Mouse (Mus musculus) heart, embryonic 16.5 days (tissue): ENCODE results near the gene Otof. TPM values are rescaled to one million over a fixed set of nuclear protein-coding genes. Genes with fewer than 3 reads are reported as not detected.

Source experiments
- ATAC-seq: fragments of 200-750 bp; cut with Nextera tagmentation; replicated peaks from 2 replicates; pipeline ENCODE4 v1.8.0; 2017; ENCODE audit warnings: moderate number of reproducible peaks; ENCODE audit not compliant: insufficient read depth, low FRiP score; ENCODE audit errors: extremely low read depth
- H3K27ac ChIP-seq: fragments of 300-500 bp; sonication (generic); 2 replicates; pipeline ENCODE4 v1.5.1; 2014; ENCODE audit warnings: mild to moderate bottlenecking, low read length, control low read depth, moderate library complexity
- H3K27me3 ChIP-seq: fragments of 300-500 bp; sonication (generic); 2 replicates; pipeline ENCODE4 v1.6.1; 2014; ENCODE audit warnings: low read length, mixed read lengths; ENCODE audit not compliant: control insufficient read depth, insufficient read depth
- H3K36me3 ChIP-seq: fragments of 300-500 bp; sonication (generic); 2 replicates; pipeline ENCODE4 v1.6.1; 2014; ENCODE audit not compliant: control insufficient read depth, insufficient read depth
- H3K4me1 ChIP-seq: fragments of 300-500 bp; sonication (generic); 2 replicates; pipeline ENCODE4 v1.6.1; 2014; ENCODE audit warnings: low read length, mixed read lengths; ENCODE audit not compliant: control insufficient read depth, insufficient read depth
- H3K4me2 ChIP-seq: fragments of 300-500 bp; sonication (generic); 2 replicates; pipeline ENCODE4 v1.6.1; 2014; ENCODE audit warnings: low read depth, mild to moderate bottlenecking, control low read depth, low read length
- H3K4me3 ChIP-seq: fragments of 300-500 bp; sonication (generic); 2 replicates; pipeline ENCODE4 v1.5.1; 2014; ENCODE audit warnings: mild to moderate bottlenecking, control low read depth, low read length
- H3K9ac ChIP-seq: fragments of 300-500 bp; sonication (generic); 2 replicates; pipeline ENCODE4 v1.6.1; 2014; ENCODE audit warnings: low read length, control low read depth
- H3K9me3 ChIP-seq: fragments of 300-500 bp; sonication (generic); replicated peaks from 2 replicates; pipeline ENCODE4 v1.6.1; 2016; ENCODE audit warnings: low read length; ENCODE audit not compliant: control insufficient read depth
- WGBS: fragments of 180-500 bp; shearing (Covaris S2); extraction: QIAGEN DNeasy Blood & Tissue Kit; methylation state at CpG from one replicate; pipeline ENCODE4 v1.1.7; 2014; 5-methylcytosine and 5-hydroxymethylcytosine counted together
- polyA plus RNA-seq: library from polyadenylated mRNA; unstranded; fragments of >200 nt; fragmentation: Nextera tagmentation; extraction: Ambion mirVana; gene quantifications from 2 replicates; pipeline ENCODE4 v1.2.1, GENCODE M21; 2015

The Otof gene
- polyA plus RNA-seq, 1 experiment from 2014 or later, result 0.17 TPM

GRCm38 (mm10) chr5:30444327-30444895 lies 17.3 kb downstream of the Otof start:
- no peak overlapping the region for H3K4me3 ChIP-seq
- ATAC-seq, result no peak
- H3K9ac ChIP-seq, result no peak overlapping the region
- no peaks in the 10 kb centered on the region; the same call in 1 of the 2 replicates for H3K27me3 ChIP-seq
- no peaks in the 10 kb centered on the region for H3K36me3 ChIP-seq
- no peaks in the 10 kb centered on the region for H3K4me1 ChIP-seq
- H3K27ac ChIP-seq, result no peak overlapping the region
- WGBS, result 83% methylated on average over 13 of the region's 13 CpGs
- no peak overlapping the region for H3K4me2 ChIP-seq
- H3K9me3 ChIP-seq, result no peaks in the 10 kb centered on the region

DNA sequence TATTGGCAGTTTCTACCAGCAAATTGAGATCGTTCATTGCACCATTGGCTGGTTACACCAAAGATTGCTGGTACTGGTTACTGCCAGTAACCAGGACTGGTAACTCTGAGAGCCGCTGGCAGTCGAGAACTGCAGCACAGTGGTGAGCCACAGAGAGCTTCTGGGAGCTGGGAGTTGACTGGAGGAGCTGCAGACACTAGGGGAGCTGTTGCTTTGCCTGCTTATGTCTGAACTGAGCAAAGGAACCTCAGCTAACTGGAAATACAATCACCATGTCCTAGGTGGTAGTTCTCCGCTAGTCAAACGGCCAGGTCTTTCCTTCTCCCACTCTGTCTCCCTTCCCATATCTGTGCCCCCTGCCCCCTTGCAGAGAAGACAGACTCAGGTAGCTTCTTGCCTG lies 19.5 kb downstream of the Otof start:
- ATAC-seq, result peak; percentile 58; the same call in 1 of the 2 replicates
- no peak overlapping the region for H3K4me2 ChIP-seq
- H3K4me3 ChIP-seq, result no peak overlapping the region

GRCm38 (mm10) chr5:30440308-30440906 lies 21.3 kb downstream of the Otof start:
- Histone ChIP-seq H3K9me3 (no peaks in the 10 kb centered on the region), H3K27ac (no peak overlapping the region), H3K27me3 (no peaks in the 10 kb centered on the region), H3K4me3 (no peak overlapping the region), H3K4me2 (no peak overlapping the region), H3K4me1 (no peaks in the 10 kb centered on the region), H3K36me3 (no peaks in the 10 kb centered on the region), H3K9ac (no peak overlapping the region)
- ATAC-seq, result no peak
- 87% methylated on average over 8 of the region's 8 CpGs for WGBS

More for the DNA sequence above, 19.5 kb downstream of the Otof start:
- no peaks in the 10 kb centered on the region for H3K36me3 ChIP-seq
- H3K4me1 ChIP-seq, result no peaks in the 10 kb centered on the region
- WGBS, result 54% methylated on average over 5 of the region's 5 CpGs
- H3K27me3 ChIP-seq, result no peaks in the 10 kb centered on the region; the same call in 1 of the 2 replicates
- H3K9ac ChIP-seq, result no peak overlapping the region
- no peaks in the 10 kb centered on the region for H3K9me3 ChIP-seq
- H3K27ac ChIP-seq, result no peak overlapping the region

DNA sequence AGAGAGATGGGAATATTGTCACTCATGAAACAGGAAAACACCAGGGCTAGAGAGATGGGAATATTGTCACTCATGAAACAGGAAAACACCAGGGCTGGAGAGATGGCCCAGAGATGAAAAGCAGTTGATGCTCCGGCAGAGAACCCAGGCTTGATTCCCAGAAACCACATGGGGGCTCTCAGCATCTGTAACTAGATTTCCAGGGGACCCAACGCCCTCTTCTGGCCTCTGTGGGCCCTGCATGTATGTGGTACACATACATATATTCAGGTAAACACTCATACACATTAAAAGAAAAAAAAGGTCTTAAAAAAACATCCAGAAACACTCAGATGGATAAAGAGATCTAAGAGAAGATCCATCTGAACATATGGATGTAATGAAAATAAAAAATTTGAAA lies 22.8 kb downstream of the Otof start:
- H3K36me3 ChIP-seq, result no peaks in the 10 kb centered on the region
- 43% methylated on average over 2 of the region's 2 CpGs for WGBS
- no peak for ATAC-seq
- H3K4me2 ChIP-seq, result no peak overlapping the region
- H3K27ac ChIP-seq, result no peak overlapping the region
- no peak overlapping the region for H3K4me3 ChIP-seq
- no peaks in the 10 kb centered on the region for H3K4me1 ChIP-seq
- H3K9me3 ChIP-seq, result no peaks in the 10 kb centered on the region
- H3K27me3 ChIP-seq, result no peaks in the 10 kb centered on the region
- no peak overlapping the region for H3K9ac ChIP-seq

GRCm38 (mm10) chr5:30427406-30427805 lies 34.3 kb downstream of the Otof start:
- WGBS, result 81% methylated on average over 6 of the region's 6 CpGs

GRCm38 (mm10) chr5:30423572-30424244 lies 38.0 kb downstream of the Otof start:
- H3K36me3 ChIP-seq, result no peaks in the 10 kb centered on the region
- H3K27ac ChIP-seq, result no peak overlapping the region
- WGBS, result 18% methylated on average over 8 of the region's 8 CpGs
- 0 out of 2 replicates have a peak, but pooled peaks have one; percentile 45 for ATAC-seq
- H3K4me2 ChIP-seq, result no peak overlapping the region
- no peaks in the 10 kb centered on the region for H3K4me1 ChIP-seq
- no peaks in the 10 kb centered on the region for H3K27me3 ChIP-seq
- H3K9me3 ChIP-seq, result no peaks in the 10 kb centered on the region
- H3K9ac ChIP-seq, result no peak overlapping the region
- H3K4me3 ChIP-seq, result no peak overlapping the region

More at GRCm38 (mm10) chr5:30427406-30427805, 34.3 kb downstream of the Otof start:
- H3K4me3 ChIP-seq, result no peak overlapping the region
- no peaks in the 10 kb centered on the region for H3K4me1 ChIP-seq
- no peaks in the 10 kb centered on the region for H3K36me3 ChIP-seq
- H3K27me3 ChIP-seq, result no peaks in the 10 kb centered on the region
- no peak overlapping the region for H3K27ac ChIP-seq
- H3K9me3 ChIP-seq, result no peaks in the 10 kb centered on the region
- H3K9ac ChIP-seq, result no peak overlapping the region
- ATAC-seq, result no peak
- no peak overlapping the region for H3K4me2 ChIP-seq

GRCm38 (mm10) chr5:30423121-30423520 lies 38.6 kb downstream of the Otof start:
- Histone ChIP-seq H3K36me3 (no peaks in the 10 kb centered on the region), H3K4me1 (no peaks in the 10 kb centered on the region), H3K9ac (no peak overlapping the region), H3K27ac (no peak overlapping the region), H3K4me2 (no peak overlapping the region), H3K4me3 (no peak overlapping the region), H3K27me3 (no peaks in the 10 kb centered on the region), H3K9me3 (no peaks in the 10 kb centered on the region)
- ATAC-seq, result no peak
- 66% methylated on average over 4 of the region's 4 CpGs for WGBS

DNA sequence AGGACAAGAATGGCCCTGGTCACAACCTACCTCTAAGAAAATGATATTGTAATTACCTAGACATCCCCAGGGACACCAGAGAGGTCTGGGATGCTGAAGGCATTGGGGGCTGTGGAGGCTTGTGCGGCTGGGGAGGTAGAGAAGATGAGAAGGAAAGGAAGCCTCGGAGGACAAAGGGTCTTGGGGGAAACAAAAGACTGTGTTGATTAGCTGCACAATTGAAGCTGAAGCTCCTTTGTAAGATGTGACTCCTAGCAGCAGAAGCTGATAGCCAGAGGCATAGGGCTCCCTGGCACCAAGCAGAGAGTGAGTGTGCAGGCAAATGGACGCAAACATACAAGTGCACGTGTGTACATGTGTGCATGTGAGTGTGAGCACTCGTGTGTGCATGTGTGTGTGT lies 45.1 kb downstream of the Otof start:
- Histone ChIP-seq H3K27me3 (no peaks in the 10 kb centered on the region), H3K4me1 (no peaks in the 10 kb centered on the region), H3K27ac (no peak overlapping the region), H3K36me3 (no peaks in the 10 kb centered on the region), H3K9me3 (no peaks in the 10 kb centered on the region), H3K4me3 (no peak overlapping the region), H3K4me2 (no peak overlapping the region), H3K9ac (no peak overlapping the region)
- ATAC-seq, result no peak
- 61% methylated on average over 5 of the region's 5 CpGs for WGBS

DNA sequence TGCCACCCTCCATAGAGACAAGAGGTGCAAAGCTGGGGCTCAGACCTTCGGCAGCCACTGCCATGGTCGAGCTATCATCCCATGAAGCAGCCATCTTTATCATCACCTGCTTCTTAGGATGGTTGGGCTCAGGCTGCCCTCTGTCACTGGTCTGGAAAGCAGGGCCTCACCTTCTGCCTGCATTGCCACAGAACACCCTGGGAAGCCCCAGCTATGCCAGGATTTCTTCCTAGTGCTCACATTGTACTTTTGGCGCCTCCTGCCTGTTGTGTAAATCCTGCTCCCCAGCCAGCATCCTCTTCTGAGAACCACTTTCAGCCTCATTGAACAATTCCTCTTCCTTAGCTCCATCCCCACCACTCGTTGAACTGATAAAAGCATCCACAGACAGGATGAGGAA lies 45.9 kb downstream of the Otof start:
- H3K27me3 ChIP-seq, result no peaks in the 10 kb centered on the region
- H3K4me2 ChIP-seq, result no peak overlapping the region
- H3K4me3 ChIP-seq, result no peak overlapping the region
- no peak overlapping the region for H3K27ac ChIP-seq
- H3K36me3 ChIP-seq, result no peaks in the 10 kb centered on the region
- no peak overlapping the region for H3K9ac ChIP-seq
- no peaks in the 10 kb centered on the region for H3K9me3 ChIP-seq
- WGBS, result 72% methylated on average over 4 of the region's 4 CpGs
- H3K4me1 ChIP-seq, result no peaks in the 10 kb centered on the region
- no peak for ATAC-seq
